Mouse (Mus musculus) thymus, adult 18-20 months (tissue): Measurements from ENCODE around the gene Tnxb.
"Not testable (repeated sequence)": the region's sequence is repeated elsewhere in the genome, so short reads cannot be mapped to it uniquely, and the experiment has no call there.

Experiments
- DNase-seq, 2 experiments: peaks; one replicate each; pipeline ENCODE4 v3.0.0; 2022; ENCODE audit warnings: mixed read lengths in 2 of 2

The Tnxb gene

DNA sequence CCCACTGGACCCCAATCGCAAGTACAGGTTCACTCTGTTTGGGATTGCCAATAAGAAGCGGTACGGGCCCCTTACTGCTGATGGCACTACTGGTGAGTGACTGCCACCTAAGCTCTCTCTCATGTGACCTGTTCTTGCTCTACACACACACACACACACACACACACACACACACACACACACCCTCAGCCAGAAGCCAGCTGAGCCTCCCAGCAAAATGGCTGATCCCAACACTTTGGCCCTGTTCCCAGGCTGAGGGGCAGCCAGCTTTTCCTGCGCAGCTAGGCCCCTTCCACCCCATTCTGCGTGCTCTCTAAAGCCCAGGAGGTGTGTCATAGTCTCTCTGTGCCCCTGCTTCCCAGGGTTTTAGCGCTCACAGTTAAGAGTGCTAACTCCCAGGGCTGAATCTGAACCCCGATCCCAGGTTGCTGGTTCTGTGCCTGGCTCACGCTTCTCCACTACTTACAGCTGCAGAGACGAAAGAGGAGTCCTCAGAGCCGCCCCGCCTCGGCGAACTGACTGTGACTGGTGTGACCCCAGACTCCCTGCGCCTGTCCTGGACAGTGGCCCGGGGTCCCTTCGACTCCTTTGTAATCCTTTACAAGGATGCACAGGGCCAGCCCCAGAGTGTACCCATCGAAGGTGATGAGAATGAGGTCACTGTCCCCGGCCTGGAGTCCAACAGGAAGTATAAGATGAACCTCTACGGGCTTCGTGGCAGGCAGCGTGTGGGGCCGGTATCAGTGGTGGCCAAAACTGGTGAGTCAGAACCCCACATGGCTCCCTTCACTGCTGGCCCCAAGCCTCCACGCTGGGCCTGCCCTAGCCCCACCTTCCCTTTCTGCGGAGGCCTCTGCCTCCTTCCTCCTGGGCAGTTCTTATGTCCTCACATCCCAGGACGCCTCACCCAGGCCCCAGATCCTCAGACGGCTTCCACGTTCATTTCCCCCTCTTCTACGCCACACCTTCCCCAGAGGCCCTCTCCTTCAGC, 15.1 kb downstream of the Tnxb start:
- no peak for DNase-seq

DNA sequence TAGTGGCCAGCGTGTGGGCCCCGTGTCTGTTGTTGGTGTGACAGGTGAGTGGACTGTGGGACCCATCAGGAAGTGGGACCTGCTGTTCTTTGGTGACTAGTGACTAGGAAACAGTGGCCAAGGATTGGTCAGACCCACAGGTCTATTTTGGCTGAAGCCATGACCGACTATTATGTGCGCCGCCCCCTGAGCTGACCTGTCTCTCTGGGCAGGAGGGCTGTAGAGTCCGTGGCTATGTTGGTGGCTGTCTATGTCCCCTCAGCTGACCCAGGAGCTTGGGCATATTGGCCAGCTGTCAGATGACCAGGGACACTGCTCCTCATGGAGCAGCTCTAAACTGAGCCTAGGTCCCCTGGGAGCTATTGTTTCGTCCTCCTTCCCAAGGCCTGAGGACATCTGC, 18.6 kb downstream of the Tnxb start:
- DNase-seq = no peak

DNA sequence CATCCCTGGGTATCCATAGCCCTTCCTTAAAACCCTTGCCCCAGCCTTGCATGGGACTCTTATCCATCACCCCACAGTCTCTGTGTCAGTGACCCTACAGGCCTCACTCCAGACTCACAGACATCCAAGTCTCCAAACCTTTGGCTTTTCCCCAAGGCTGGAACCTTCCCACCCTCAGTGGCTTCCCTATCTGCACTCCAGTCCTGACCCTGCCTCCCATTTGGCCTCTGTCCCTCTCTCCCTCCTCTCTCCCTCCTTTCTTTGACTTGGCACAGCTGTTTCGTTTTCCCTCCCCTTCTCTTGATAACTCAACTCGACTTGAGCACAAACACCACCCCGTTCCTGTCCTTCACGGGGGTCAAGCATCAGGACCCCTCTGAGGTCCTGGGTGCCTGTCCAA, 20.1 kb downstream of the Tnxb start:
- no peak for DNase-seq

GRCm38 (mm10) chr17:34692906-34693305, 22.6 kb downstream of the Tnxb start:
- DNase-seq = no peak

DNA sequence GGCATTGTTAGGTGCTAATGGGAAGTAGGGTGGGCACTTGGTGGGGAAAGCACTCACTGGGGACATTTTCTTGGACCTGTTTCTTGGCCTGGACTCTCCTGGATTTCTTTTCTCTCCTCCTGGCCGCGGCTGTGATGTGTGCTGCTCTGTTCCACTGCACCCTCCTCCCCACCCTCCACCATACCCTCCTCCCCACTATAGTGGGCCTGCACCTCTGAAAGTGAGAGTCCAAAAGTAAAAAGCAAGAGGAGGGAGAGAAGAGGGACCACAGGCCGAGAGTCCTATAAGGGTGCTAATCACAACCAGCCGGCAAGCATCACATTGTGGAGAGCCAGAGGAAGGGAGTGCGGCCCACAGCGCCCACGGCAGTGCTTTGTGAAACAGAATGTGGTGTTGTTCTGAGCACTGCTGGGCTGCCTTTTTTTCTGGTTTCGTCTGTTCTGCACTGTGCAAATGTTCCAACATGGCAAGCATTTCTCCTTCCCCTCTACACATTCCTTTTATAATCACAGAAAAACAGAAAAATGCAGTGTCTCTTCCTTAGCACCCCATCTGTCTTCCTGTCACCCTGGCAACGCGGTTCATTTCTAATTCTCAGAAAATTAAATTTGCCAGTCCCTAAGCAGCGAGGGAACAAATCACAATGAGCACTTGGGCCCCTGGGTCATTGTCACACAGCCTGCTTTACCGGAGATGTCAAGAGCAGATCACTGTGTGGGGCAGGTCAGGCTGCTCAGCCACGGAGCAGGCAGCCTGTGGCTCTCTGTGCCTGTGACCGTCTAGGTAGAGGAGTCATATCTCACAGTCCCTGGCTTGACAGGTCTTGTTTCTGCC, 29.5 kb downstream of the Tnxb start:
- DNase-seq = no peak

- no peak for DNase-seq
Measured at GRCm38 (mm10) chr17:34700671-34701071, 30.3 kb downstream of the Tnxb start.

DNA sequence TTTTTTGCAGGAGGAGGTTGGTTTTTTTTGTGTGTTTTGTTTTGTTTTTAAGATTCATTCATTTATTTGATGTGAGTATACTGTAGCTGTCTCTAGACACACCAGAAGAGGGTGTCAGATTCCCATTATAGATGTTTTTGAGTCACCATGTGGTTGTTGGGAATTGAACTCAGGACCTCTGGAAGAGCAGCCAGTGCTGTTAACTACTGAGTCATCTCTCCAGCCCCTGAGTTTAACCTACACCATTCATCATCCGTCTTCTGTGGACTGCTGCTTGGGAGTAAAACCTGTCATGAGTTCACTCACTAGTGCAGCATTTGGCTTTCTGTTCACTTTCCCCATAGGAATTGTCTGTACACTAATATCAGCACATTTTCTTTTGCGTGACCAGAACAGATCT, 36.1 kb downstream of the Tnxb start:
- DNase-seq = not testable (repeated sequence)

DNA sequence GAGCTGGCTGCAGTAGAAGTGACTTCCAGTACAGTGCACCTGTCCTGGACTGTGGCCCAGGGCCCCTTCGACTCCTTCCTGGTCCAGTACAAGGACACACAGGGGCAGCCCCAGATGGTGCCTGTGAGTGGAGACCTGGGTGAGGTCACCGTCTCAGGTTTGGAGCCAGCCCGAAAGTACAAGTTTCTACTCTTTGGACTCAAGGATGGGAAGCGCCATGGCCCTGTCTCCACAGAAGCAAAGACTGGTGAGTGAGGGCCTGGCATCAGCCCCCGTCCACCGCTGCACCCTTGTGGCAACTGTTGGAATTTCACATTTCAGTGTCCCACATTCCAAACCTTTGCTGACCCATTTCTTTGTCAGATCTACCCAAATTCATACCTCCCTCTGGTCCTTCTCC, 42.6 kb downstream of the Tnxb start:
- DNase-seq = no peak

GRCm38 (mm10) chr17:34714181-34714907, 44.0 kb downstream of the Tnxb start:
- not testable (repeated sequence) for DNase-seq

GRCm38 (mm10) chr17:34714908-34715445, 44.6 kb downstream of the Tnxb start:
- not testable (repeated sequence) for DNase-seq

DNA sequence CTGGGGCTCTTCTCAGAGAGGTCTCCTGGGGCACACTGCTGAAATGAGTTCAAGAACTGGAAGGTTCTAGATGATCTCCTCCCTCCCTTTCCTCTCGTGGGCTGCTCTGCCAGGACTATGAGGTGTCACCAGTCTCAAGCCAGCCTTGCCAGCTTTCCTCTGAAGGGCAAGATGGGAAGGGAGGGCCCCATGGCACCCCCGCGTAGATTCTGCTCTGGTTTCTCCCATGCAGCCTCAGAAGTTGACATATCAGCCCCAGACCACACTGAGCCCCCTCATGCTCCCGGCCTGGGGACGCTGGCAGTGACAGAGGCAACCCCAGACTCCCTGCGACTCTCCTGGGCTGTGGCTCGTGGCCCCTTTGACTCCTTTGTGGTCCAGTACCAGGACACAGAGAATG, 45.1 kb downstream of the Tnxb start:
- DNase-seq = not testable (repeated sequence)

- DNase-seq = no peak
Measured at GRCm38 (mm10) chr17:34716247-34716646, 45.9 kb downstream of the Tnxb start.

GRCm38 (mm10) chr17:34717401-34717800, 47.1 kb downstream of the Tnxb start:
- DNase-seq = no peak

DNA sequence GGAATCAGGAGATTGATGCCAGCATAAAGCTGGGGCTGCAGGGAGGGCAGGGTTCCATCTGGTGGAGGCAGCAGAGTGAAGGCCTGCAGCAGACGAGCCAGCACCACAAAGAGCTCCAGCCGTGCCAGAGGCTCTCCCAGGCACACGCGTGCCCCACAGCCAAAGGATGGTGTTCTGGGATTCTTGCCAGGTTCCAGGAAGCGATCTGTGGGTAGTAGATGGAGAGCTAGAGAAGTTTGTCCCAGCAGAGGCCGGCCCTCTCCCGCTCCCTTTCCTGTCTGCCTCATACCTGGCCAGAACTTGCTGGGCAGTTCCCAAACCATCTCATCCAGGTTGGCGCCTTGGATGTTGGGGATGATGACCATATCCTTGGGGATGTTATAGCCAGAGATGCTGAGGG, 49.6 kb downstream of the Tnxb start:
- not testable (repeated sequence) for DNase-seq

GRCm38 (mm10) chr17:34722238-34722637, 51.9 kb downstream of the Tnxb start:
- DNase-seq = not testable (repeated sequence)

DNA sequence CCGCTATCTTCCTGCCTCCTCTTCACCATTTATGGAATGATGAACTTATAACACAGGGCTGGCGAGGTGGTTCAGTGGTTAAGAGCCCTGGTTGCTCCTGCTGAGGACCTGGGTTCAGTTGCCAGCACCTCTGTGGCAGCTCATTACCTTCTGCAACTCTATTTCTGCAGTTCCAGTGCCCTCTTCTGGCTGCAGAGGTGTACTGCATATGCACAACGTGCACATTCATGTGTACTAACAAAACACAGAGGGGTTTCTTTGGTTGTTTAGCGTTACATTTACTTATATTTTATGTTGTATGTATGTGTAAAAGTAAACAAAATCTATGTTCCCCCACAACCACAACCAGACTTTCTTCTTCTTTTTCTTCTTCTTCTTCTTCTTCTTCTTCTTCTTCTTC, 52.7 kb downstream of the Tnxb start:
- DNase-seq = no peak

- DNase-seq = no peak
Measured at GRCm38 (mm10) chr17:34727887-34728286, 57.6 kb downstream of the Tnxb start.

GRCm38 (mm10) chr17:34729155-34729554, 58.8 kb downstream of the Tnxb start:
- DNase-seq = not testable (repeated sequence)

DNA sequence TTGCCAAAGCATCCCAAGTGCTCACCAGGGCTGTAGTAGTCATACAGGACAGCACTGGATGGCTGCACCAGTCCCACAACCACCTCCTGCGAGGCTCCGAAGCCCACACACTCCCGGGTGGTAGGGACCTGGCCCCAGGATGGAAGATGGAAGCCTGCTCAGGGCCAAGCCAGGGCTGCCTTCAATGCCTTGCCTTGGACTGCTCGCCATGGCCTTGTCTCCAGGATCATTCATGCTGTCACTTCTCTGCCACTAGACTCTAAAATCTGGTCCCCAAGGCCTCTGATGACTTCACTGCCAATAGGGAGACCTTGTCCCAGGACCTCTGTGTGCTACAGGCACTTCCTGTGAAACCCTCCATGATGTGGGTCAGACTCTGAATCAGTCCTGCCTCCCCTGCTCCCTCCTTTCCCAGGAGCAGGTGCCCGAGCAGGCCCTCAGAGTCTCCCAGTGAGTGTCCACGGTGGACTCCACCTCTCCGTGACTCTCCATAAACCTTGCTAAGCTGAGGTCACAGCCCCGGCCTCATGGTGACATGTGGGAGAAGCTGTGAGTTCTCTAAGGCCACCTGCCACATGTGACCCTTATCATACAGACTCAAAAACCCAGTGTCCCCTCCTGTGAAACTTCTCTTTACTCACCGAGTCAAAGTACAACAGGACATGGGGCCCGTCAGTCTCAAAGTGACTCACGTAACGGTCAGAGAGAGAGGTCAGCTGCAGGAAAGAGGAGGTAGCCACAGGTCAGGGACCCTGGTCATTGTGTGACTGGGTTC, 59.6 kb downstream of the Tnxb start:
- DNase-seq = not testable (repeated sequence)

- not testable (repeated sequence) for DNase-seq
Measured at GRCm38 (mm10) chr17:34737466-34737865, 67.1 kb downstream of the Tnxb start.

- DNase-seq = not testable (repeated sequence)
Measured at GRCm38 (mm10) chr17:34739708-34740107, 69.4 kb downstream of the Tnxb start.

DNA sequence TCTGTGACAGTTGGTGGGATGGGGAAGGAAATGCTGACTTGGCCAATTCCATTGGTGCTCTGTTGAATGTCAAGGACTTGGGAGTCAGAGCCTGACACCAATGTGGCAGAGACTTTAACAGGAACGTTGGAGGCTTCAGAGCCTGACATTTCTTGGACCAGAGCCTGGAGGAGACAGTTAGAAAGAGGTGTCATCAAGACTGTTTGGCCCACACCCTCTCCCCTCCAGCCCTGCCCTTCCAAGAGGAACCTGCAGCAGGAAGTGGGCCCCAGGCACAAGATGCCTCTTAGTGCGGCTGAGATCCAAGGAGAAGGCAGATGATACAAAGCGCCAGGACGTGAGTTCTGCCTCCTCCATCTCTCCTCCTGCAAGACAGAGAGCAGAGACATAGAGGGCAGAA, 69.9 kb downstream of the Tnxb start:
- no peak for DNase-seq
